Mouse (Mus musculus): ENCODE measurements around the gene Prss29.

DNA sequence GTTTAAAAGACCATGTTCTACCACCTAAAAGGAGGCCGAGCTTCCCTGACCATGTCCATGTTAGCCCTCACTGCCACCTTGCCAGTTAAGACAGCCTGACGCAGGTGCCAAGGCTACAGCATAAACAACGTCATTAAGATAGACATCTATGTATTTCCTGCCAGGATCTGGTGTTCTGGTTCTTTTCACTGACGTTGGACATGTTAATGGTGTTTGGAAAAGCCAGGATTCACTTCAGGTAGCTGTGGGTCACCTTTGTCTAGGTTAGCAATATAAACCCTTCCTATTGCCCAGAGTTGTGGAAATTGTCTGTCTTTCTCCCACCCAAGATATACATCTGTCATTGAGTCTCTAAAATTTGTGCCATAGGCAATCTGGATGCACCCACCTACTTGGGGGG is 10.1 kb upstream of the Prss29 start, which contains the start of gene Prss28:
- TF ChIP-seq EP300 (IDR thresholded peaks at IDR 0.05; ENCODE audit: insufficient read depth, low read depth, low read length) = no peak
- TF ChIP-seq CTCF (IDR thresholded peaks at IDR 0.05; ENCODE audit: low read depth, low read length) = no peak
- TF ChIP-seq POLR2A (IDR thresholded peaks at IDR 0.05; ENCODE audit: insufficient read depth, low read length) = no peak
